Mouse (Mus musculus) v-Abl transformed pro-B cells (cell line): ENCODE results near the gene Cavin4.
"Not testable (repeated sequence)": the region's sequence is repeated elsewhere in the genome, so short reads cannot be mapped to it uniquely, and the experiment has no call there.

Experiments used
- in situ Hi-C, 2 experiments: fragments of 400-800 bp; cut with MboI; formaldehyde crosslinking; loops; one replicate each; pipeline ENCODE4 v1.15.1; 2025; ENCODE audit not compliant: unreplicated experiment in 2 of 2

Gene Cavin4

GRCm38 (mm10) chr4:48667279-48667678 is 4.0 kb downstream of the Cavin4 start:
- in situ Hi-C loops, result no loop called here

- in situ Hi-C loops, result loop anchor here in 1 of 2 experiments (10.0 kb wide), 1 partner anchor 1138 kb away; no protein-coding TSS in a partner anchor
Observed at GRCm38 (mm10) chr4:48672915-48673314, 9.6 kb downstream of the Cavin4 start.

GRCm38 (mm10) chr4:48674412-48674811 is 11.1 kb downstream of the Cavin4 start:
- in situ Hi-C loops, result loop anchor here in 1 of 2 experiments (10.0 kb wide), 1 partner anchor 1140 kb away; no protein-coding TSS in a partner anchor

- in situ Hi-C loops, result loop anchor here (5.0 to 10.0 kb wide), 3 partner anchors 1142 to 1259 kb away; no protein-coding TSS in a partner anchor
Observed at GRCm38 (mm10) chr4:48676570-48677185, 13.4 kb downstream of the Cavin4 start.

DNA sequence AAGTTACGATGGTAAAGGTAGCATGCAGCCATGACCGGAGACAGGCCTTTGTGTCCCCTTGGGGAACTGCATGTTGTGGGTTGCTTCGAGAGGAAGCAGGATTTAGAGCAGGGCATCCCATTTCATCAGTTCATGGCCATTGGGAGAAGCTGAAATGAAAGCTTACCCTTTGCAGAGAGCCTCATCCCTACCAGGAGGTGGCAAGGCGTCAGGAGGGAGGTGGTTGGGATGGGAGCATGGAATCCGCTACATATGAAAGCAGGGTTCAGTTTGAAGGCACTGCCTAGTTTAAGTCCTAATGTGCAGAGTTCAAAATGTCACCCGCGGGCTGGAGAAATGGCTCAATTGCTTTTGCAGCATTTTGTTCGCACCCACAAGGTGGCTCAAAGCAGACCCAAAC is 14.0 kb downstream of the Cavin4 start:
- in situ Hi-C loops, result loop anchor here (5.0 to 10.0 kb wide), 3 partner anchors 1142 to 1260 kb away; no protein-coding TSS in a partner anchor

- in situ Hi-C loops, result loop anchor here (5.0 to 10.0 kb wide), 3 partner anchors 1143 to 1261 kb away; no protein-coding TSS in a partner anchor
Observed at GRCm38 (mm10) chr4:48677812-48678211, 14.5 kb downstream of the Cavin4 start.

- in situ Hi-C loops, result loop anchor here (5.0 to 10.0 kb wide), 3 partner anchors 1144 to 1261 kb away; no protein-coding TSS in a partner anchor
Observed at GRCm38 (mm10) chr4:48678793-48679192, 15.5 kb downstream of the Cavin4 start.

DNA sequence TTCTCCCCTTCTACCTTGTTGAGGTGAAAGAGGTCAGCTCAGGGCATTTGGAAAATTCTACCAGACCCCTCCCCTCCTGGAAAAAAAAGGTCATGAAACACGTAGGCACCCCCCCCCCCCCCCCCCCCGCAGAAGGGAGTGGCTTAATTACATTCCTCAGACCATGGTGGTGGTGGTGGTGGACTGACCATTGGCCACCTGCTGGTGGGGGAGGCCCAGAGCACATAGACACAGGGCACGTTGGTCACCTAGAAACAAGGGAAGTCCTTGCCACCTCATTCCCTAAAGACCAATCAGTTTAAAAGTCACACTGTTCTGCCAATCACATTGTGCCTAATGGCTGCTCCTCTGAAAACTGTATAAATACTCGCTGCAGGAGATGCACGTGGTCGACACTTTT is 16.4 kb downstream of the Cavin4 start:
- in situ Hi-C loops, result loop anchor here (5.0 to 10.0 kb wide), 3 partner anchors 1145 to 1262 kb away; no protein-coding TSS in a partner anchor

- in situ Hi-C loops, result no loop called here
Observed at GRCm38 (mm10) chr4:48680214-48680613, 16.9 kb downstream of the Cavin4 start.

GRCm38 (mm10) chr4:48680648-48681343 is 17.5 kb downstream of the Cavin4 start:
- in situ Hi-C loops, result no loop called here

DNA sequence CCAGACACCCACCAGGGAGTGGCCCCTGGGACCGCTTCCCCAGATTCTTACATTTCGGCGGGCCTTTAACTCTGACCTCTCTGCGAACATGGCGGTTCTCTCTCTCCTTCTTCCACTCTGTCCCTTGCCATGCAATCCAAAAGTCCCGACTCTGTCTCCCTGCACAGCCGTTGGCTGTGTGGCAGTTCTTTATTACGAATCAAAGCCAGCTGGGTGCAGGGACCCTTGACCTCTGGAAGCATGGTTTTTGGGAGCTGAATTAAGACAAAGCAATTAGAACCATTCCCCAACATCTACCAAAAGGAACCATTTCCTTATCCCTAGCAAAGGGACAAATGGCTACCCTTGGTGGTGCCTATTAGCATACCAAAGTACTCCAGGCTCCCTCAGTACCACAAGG is 19.8 kb downstream of the Cavin4 start:
- in situ Hi-C loops, result no loop called here

DNA sequence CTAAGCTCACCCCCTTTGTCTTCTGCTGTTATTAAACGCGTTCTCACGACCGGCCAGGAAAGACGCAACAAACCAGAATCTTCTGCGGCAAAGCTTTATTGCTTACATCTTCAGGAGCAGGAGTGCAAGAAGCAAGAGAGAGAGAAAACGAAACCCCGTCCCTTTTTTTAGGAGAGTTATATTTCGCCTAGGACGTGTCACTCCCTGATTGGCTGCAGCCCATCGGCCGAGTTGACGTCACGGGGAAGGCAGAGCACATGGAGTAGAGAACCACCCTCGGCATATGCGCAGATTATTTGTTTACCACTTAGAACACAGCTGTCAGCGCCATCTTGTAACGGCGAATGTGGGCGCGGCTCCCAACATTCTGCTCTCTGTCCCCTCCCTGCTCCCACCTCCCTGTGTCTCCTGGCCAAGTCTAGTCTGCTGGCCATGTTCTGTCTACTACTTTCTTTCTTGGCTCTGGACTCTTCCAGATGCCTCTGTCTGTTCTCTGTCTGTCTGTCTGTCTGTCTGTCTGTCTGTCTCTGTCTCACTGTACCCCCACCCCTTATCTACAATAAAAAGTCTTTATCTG is 20.4 kb downstream of the Cavin4 start:
- in situ Hi-C loops, result not testable (repeated sequence)

DNA sequence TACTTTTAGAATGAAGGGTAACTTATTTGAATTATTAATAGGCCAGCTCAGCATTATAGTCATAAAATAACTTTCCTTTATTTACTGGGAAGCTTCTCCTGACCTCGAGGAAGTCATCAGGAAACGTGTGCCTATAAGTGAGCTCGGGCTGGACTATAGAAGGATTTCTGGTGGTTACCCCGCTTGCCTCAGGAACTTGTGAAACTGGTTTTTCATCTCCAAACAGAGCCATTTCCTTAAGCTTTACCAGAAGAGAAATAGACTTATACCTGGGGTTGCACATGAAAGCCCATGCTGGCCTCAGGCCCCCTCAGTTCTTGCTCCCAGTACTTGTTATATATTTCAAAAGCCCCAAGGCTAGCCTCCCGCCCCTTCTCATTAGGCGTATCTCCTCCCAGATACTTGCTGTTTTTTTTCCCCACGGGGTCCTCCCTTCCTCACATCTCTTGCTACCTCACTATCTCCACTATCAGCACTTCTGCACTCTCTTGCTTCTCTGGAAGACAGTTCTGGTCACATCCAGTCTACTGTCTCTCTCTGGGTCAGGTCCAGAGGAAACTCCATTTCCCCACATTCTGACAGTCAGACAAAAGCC is 21.4 kb downstream of the Cavin4 start:
- in situ Hi-C loops, result no loop called here

- in situ Hi-C loops, result no loop called here
Observed at GRCm38 (mm10) chr4:48688148-48688547, 24.8 kb downstream of the Cavin4 start.

- in situ Hi-C loops, result no loop called here
Observed at GRCm38 (mm10) chr4:48690640-48691039, 27.3 kb downstream of the Cavin4 start.

GRCm38 (mm10) chr4:48691793-48692437 is 28.6 kb downstream of the Cavin4 start:
- in situ Hi-C loops, result no loop called here

DNA sequence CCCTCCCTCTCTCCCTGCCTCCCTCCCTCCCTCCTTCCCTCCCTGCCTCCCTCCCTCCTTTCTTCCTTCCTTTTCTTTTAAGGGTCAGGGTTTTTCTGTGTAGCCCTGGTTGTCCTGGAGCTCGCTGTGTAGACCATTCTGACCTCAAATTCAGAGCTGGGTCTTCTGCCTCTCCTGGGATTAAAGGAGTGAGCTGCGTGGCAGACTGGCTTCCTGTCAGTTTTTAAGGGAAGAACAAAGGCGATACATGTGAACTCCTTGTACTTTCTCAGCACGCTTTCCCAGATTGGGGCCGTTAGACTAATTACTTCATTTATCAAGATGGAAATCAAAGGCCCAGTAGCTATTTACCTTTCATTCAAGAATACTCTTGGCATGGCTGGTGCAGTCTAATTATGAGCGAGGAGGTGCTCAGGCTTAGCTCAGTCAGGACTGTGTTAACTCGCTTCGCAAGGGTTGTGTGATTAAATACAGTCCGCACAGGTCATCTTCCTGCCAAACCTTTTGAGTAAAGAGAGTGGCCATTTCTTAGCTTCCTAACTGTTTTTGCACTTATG is 29.5 kb downstream of the Cavin4 start:
- in situ Hi-C loops, result no loop called here

- in situ Hi-C loops, result no loop called here
Observed at GRCm38 (mm10) chr4:48696706-48697105, 33.4 kb downstream of the Cavin4 start.

DNA sequence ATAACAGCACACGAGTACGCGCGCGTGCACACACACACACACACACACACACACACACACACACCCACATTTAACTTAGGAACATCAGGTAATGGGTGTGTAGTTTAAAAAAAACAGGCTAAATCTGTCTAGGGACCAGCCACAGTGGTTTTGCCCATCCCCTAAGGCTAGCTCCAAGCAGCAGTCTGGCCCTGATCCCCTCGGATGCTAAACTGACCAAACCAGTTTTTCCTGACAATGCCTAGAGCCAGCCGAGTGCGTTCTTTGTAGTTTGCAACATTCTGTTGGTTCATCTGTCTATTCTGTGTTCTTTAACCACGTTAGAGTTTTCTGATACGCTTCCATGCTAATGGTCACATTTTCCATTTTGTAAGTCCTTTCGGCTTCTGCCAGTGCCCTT is 34.0 kb downstream of the Cavin4 start:
- in situ Hi-C loops, result no loop called here
